Mouse (Mus musculus): ENCODE data around the gene Lbr. TPM values are rescaled to one million over a fixed set of nuclear protein-coding genes. Genes with fewer than 3 reads are reported as not detected.

Gene Lbr
- polyA plus RNA-seq, 1 experiment = 343 TPM

DNA sequence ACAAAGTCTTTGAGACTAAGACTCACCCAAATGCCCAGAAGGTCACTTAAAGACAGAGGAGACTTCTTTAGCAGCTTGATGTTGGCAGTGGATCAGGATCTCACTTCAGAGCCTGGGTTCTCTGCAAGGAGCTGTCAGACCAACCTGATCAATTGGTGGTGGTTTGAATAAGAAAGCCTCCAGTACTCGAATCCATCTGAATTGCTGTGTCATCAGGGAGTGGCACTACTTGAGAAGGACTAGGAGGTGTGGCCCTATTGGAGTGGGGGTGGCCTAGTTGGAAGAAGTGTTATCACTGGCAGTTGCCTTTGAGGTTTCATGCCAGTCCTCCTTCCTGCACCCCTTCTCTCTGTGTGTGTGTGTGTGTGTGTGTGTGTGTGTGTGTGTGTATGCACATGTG lies 66.3 kb downstream of the Lbr start:
- H3K36me3 ChIP-seq (ENCODE audit: control insufficient read depth, insufficient read depth, low read length, poor library complexity, severe bottlenecking) = no peaks in the 10 kb centered on the region
- H3K27me3 ChIP-seq (ENCODE audit: control insufficient read depth, insufficient read depth, low read length, poor library complexity, severe bottlenecking) = no peaks in the 10 kb centered on the region
- no peak overlapping the region for H3K9ac ChIP-seq (ENCODE audit: low read depth, poor library complexity, severe bottlenecking)
- H3K27ac ChIP-seq (ENCODE audit: insufficient read depth, low read length) = no peak overlapping the region
- no peaks in the 10 kb centered on the region for H3K4me1 ChIP-seq (ENCODE audit: control insufficient read depth, insufficient read depth, low read length)
- H3K4me3 ChIP-seq (ENCODE audit: low read depth, low read length) = no peak overlapping the region
- TF ChIP-seq POLR2A (IDR thresholded peaks at IDR 0.05; ENCODE audit: insufficient read depth, low read length) (no peak), EP300 (IDR thresholded peaks at IDR 0.05; ENCODE audit: insufficient read depth, low read depth, low read length) (no peak), CTCF (IDR thresholded peaks at IDR 0.05; ENCODE audit: low read depth, low read length) (no peak)
- peaks cover 4% of the 10 kb centered on the region for H3K9me3 ChIP-seq (replicated peaks; ENCODE audit: control insufficient read depth, insufficient read depth, low read length, poor library complexity, severe bottlenecking)

- H3K36me3 ChIP-seq (ENCODE audit: control insufficient read depth, insufficient read depth, low read length, poor library complexity, severe bottlenecking) = no peaks in the 10 kb centered on the region
- H3K4me1 ChIP-seq (ENCODE audit: control insufficient read depth, insufficient read depth, low read length) = no peaks in the 10 kb centered on the region
- peaks cover 2% of the 10 kb centered on the region; the same call in 1 of the 2 replicates for H3K9me3 ChIP-seq (replicated peaks; ENCODE audit: control insufficient read depth, insufficient read depth, low read length, poor library complexity, severe bottlenecking)
- H3K27ac ChIP-seq (ENCODE audit: insufficient read depth, low read length) = no peak overlapping the region
- H3K27me3 ChIP-seq (ENCODE audit: control insufficient read depth, insufficient read depth, low read length, poor library complexity, severe bottlenecking) = no peaks in the 10 kb centered on the region
- no peak for TF ChIP-seq POLR2A (IDR thresholded peaks at IDR 0.05; ENCODE audit: insufficient read depth, low read length)
- no peak for TF ChIP-seq CTCF (IDR thresholded peaks at IDR 0.05; ENCODE audit: low read depth, low read length)
- TF ChIP-seq EP300 (IDR thresholded peaks at IDR 0.05; ENCODE audit: insufficient read depth, low read depth, low read length) = no peak
- no peak overlapping the region for H3K9ac ChIP-seq (ENCODE audit: low read depth, poor library complexity, severe bottlenecking)
- no peak overlapping the region for H3K4me3 ChIP-seq (ENCODE audit: low read depth, low read length)
These were observed 71.0 kb downstream of the Lbr start for GRCm38 (mm10) chr1:181771871-181772270.

GRCm38 (mm10) chr1:181769392-181769791 lies 73.5 kb downstream of the Lbr start:
- H3K4me3 ChIP-seq (ENCODE audit: low read depth, low read length) = no peak overlapping the region
- H3K36me3 ChIP-seq (ENCODE audit: control insufficient read depth, insufficient read depth, low read length, poor library complexity, severe bottlenecking) = no peaks in the 10 kb centered on the region
- H3K4me1 ChIP-seq (ENCODE audit: control insufficient read depth, insufficient read depth, low read length) = no peaks in the 10 kb centered on the region
- TF ChIP-seq POLR2A (IDR thresholded peaks at IDR 0.05; ENCODE audit: insufficient read depth, low read length) (no peak), CTCF (IDR thresholded peaks at IDR 0.05; ENCODE audit: low read depth, low read length) (peak; percentile 69)
- no peak overlapping the region for H3K9ac ChIP-seq (ENCODE audit: low read depth, poor library complexity, severe bottlenecking)
- no peaks in the 10 kb centered on the region for H3K9me3 ChIP-seq (replicated peaks; ENCODE audit: control insufficient read depth, insufficient read depth, low read length, poor library complexity, severe bottlenecking)
- H3K27me3 ChIP-seq (ENCODE audit: control insufficient read depth, insufficient read depth, low read length, poor library complexity, severe bottlenecking) = no peaks in the 10 kb centered on the region
- no peak overlapping the region for H3K27ac ChIP-seq (ENCODE audit: insufficient read depth, low read length)

Other genes starting within 250 kb of the Lbr start
- 357 and 369 TPM in 2 replicates for gene Enah, start 176.9 kb upstream of the Lbr start, polyA plus RNA-seq (2011; ENCODE audit: insufficient read depth, insufficient read length, low read depth, missing spikeins)

Data from ES-Bruce4 (cell line).